Mouse (Mus musculus): Measurements from ENCODE around the gene Bfsp1. TPM values are rescaled to one million over a fixed set of nuclear protein-coding genes. Genes with fewer than 3 reads are reported as not detected.
A peak's percentile ranks its signal among the peaks of the same experiment; 100 is the strongest.

Bfsp1 gene
- polyA plus RNA-seq, 1 experiment, result not detected

DNA sequence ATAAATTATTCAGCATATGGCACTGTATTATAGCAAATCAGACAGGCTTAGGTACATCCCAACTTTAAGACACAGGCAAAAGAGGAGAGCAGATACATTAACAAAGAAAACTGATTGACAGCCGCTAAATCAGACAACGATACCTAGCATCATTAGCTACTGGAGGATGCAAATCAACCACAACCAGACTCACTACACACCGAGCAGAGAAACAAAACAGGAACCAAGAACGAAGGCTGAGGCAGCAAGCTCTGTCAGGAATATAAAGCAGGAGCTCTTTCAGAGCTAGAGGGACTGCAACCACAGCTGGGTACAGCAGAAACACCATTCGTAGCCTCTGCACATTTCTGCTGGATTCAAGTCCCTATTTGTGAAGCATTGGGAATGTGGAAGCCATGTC lies 18.2 kb downstream of the Bfsp1 start:
- no peak overlapping the region for H3K27ac ChIP-seq (ENCODE audit: insufficient read depth, low read depth, low read length)
- TF ChIP-seq POLR2A (IDR thresholded peaks at IDR 0.05; ENCODE audit: insufficient read depth, low read depth, low read length) (no peak), CTCF (IDR thresholded peaks at IDR 0.05; ENCODE audit: insufficient read depth, low read depth, low read length) (no peak)
- H3K4me3 ChIP-seq (ENCODE audit: insufficient read depth, low read depth, low read length), result no peak overlapping the region
- peaks cover 2% of the 10 kb centered on the region; the same call in 1 of the 2 replicates for H3K4me1 ChIP-seq (ENCODE audit: control insufficient read depth, insufficient read depth, low read length)
- 74% methylated on average over 5 of the region's 5 CpGs for WGBS

DNA sequence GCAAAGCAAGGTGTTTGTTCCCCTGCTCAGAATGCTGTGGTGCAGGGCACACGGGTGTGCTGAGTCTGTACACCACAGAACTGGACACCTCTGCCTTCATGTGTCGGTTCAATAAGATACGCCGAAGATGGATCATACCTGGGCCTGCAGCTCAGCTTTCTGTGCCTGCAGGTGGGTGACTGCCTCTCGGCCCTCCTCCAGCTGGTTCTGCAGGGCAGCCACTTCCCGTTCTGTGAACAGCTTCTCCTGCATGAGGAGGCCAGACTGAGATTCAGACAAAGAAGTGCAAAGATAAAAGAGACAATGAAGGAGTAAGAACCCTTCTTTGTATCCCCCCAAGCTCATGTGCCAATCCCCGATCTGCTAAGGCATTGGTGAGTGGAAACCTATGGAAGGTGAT lies 21.4 kb downstream of the Bfsp1 start:
- H3K4me1 ChIP-seq (ENCODE audit: control insufficient read depth, insufficient read depth, low read length), result 0 out of 2 replicates have a peak, but pooled peaks cover 3% of the 10 kb centered on the region
- no peak overlapping the region for H3K27ac ChIP-seq (ENCODE audit: insufficient read depth, low read depth, low read length)
- TF ChIP-seq CTCF (IDR thresholded peaks at IDR 0.05; ENCODE audit: insufficient read depth, low read depth, low read length), result no peak
- no peak for TF ChIP-seq POLR2A (IDR thresholded peaks at IDR 0.05; ENCODE audit: insufficient read depth, low read depth, low read length)
- WGBS, result 91% methylated on average over 7 of the region's 7 CpGs
- no peak overlapping the region for H3K4me3 ChIP-seq (ENCODE audit: insufficient read depth, low read depth, low read length)

DNA sequence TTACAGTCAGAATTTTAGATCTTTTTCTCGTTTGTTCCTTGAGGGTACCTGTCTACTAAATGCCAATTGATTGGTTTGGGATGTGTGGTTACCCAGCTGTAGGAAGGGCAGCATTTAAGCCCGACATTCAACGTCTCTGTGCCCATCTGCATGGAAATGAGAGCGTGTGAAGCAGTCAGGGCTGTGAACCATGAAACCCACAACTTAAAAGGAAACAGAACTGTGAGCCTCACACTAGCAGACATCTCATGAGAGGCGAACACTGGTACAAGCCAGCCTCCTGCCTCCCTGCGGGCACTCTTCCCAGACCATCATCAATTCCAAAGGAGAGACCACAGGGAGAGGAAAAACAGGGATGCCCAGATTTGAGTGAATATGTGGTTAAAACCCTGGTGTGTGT lies 22.1 kb downstream of the Bfsp1 start:
- TF ChIP-seq POLR2A (IDR thresholded peaks at IDR 0.05; ENCODE audit: insufficient read depth, low read depth, low read length) (no peak), CTCF (IDR thresholded peaks at IDR 0.05; ENCODE audit: insufficient read depth, low read depth, low read length) (no peak)
- WGBS, result 68% methylated on average over 6 of the region's 6 CpGs
- Histone ChIP-seq H3K27ac (ENCODE audit: insufficient read depth, low read depth, low read length) (no peak overlapping the region), H3K4me3 (ENCODE audit: insufficient read depth, low read depth, low read length) (no peak overlapping the region), H3K4me1 (ENCODE audit: control insufficient read depth, insufficient read depth, low read length) (0 out of 2 replicates have a peak, but pooled peaks cover 3% of the 10 kb centered on the region)

GRCm38 (mm10) chr2:143839458-143839857 lies 23.5 kb downstream of the Bfsp1 start:
- H3K4me3 ChIP-seq (ENCODE audit: insufficient read depth, low read depth, low read length), result no peak overlapping the region
- 0 out of 2 replicates have a peak, but pooled peaks cover 3% of the 10 kb centered on the region for H3K4me1 ChIP-seq (ENCODE audit: control insufficient read depth, insufficient read depth, low read length)
- WGBS, result 94% methylated on average over 2 of the region's 2 CpGs
- TF ChIP-seq POLR2A (IDR thresholded peaks at IDR 0.05; ENCODE audit: insufficient read depth, low read depth, low read length) (no peak), CTCF (IDR thresholded peaks at IDR 0.05; ENCODE audit: insufficient read depth, low read depth, low read length) (no peak)
- H3K27ac ChIP-seq (ENCODE audit: insufficient read depth, low read depth, low read length), result no peak overlapping the region

DNA sequence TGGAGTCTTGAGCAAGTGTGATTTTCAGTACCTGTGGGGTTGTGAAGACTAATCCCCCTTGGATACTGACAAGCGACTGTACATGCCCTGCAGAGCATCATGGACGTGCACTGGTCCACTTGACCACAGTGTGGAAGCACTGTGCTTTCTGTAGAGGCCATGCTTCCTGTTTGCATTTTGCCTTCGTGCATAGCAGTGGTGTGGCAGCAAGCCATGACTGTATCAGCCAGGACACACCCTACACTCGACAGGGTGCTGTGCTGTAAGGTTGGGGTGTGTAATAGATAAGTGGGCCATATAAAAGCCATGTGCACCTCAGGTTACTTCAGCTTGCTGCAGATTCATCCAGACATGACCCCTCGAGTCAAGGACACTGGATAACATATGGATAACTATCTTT lies 24.3 kb downstream of the Bfsp1 start:
- WGBS, result 67% methylated on average over 5 of the region's 5 CpGs
- H3K4me3 ChIP-seq (ENCODE audit: insufficient read depth, low read depth, low read length), result no peak overlapping the region
- H3K27ac ChIP-seq (ENCODE audit: insufficient read depth, low read depth, low read length), result no peak overlapping the region
- TF ChIP-seq POLR2A (IDR thresholded peaks at IDR 0.05; ENCODE audit: insufficient read depth, low read depth, low read length), result no peak
- TF ChIP-seq CTCF (IDR thresholded peaks at IDR 0.05; ENCODE audit: insufficient read depth, low read depth, low read length), result no peak
- 0 out of 2 replicates have a peak, but pooled peaks cover 3% of the 10 kb centered on the region for H3K4me1 ChIP-seq (ENCODE audit: control insufficient read depth, insufficient read depth, low read length)

GRCm38 (mm10) chr2:143837291-143837701 lies 25.7 kb downstream of the Bfsp1 start:
- Histone ChIP-seq H3K4me1 (ENCODE audit: control insufficient read depth, insufficient read depth, low read length) (0 out of 2 replicates have a peak, but pooled peaks cover 3% of the 10 kb centered on the region), H3K4me3 (ENCODE audit: insufficient read depth, low read depth, low read length) (peak overlapping the region; percentile 28; the same call in 1 of the 2 replicates), H3K27ac (ENCODE audit: insufficient read depth, low read depth, low read length) (no peak overlapping the region)
- WGBS, result 1% methylated on average over 8 of the region's 8 CpGs
- TF ChIP-seq CTCF (IDR thresholded peaks at IDR 0.05; ENCODE audit: insufficient read depth, low read depth, low read length), result peak; percentile 33; the same call in 1 of the 2 replicates
- TF ChIP-seq POLR2A (IDR thresholded peaks at IDR 0.05; ENCODE audit: insufficient read depth, low read depth, low read length), result no peak

GRCm38 (mm10) chr2:143835820-143836219 lies 27.2 kb downstream of the Bfsp1 start:
- WGBS, result 90% methylated on average over 7 of the region's 7 CpGs
- Histone ChIP-seq H3K4me1 (ENCODE audit: control insufficient read depth, insufficient read depth, low read length) (0 out of 2 replicates have a peak, but pooled peaks cover 3% of the 10 kb centered on the region), H3K4me3 (ENCODE audit: insufficient read depth, low read depth, low read length) (no peak overlapping the region), H3K27ac (ENCODE audit: insufficient read depth, low read depth, low read length) (no peak overlapping the region)
- no peak for TF ChIP-seq CTCF (IDR thresholded peaks at IDR 0.05; ENCODE audit: insufficient read depth, low read depth, low read length)
- TF ChIP-seq POLR2A (IDR thresholded peaks at IDR 0.05; ENCODE audit: insufficient read depth, low read depth, low read length), result no peak

DNA sequence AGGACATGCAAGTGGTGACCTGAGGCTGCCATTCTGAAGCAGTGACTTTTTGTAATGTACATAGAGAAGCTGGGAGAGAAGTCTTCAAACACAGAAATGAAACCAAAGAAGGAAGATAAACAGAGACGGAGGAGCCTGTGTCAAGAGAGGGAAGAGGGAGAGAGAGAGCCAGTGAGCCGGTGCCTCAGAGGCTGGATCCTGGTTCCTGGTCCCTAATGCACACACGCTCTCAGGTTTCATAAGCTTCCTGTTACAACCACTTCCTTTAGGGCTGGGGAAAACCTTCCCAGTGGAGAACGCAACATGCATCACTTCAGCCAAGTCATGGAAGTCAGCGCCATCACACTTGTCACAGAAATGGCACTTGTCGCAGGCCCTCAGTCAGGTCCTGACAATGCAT lies 28.9 kb downstream of the Bfsp1 start:
- Histone ChIP-seq H3K27ac (ENCODE audit: insufficient read depth, low read depth, low read length) (no peak overlapping the region), H3K4me1 (ENCODE audit: control insufficient read depth, insufficient read depth, low read length) (0 out of 2 replicates have a peak, but pooled peaks cover 3% of the 10 kb centered on the region), H3K4me3 (ENCODE audit: insufficient read depth, low read depth, low read length) (no peak overlapping the region)
- TF ChIP-seq POLR2A (IDR thresholded peaks at IDR 0.05; ENCODE audit: insufficient read depth, low read depth, low read length), result no peak
- TF ChIP-seq CTCF (IDR thresholded peaks at IDR 0.05; ENCODE audit: insufficient read depth, low read depth, low read length), result no peak
- 88% methylated on average over 6 of the region's 6 CpGs for WGBS

GRCm38 (mm10) chr2:143832721-143833120 lies 30.3 kb downstream of the Bfsp1 start:
- TF ChIP-seq CTCF (IDR thresholded peaks at IDR 0.05; ENCODE audit: insufficient read depth, low read depth, low read length) (no peak), POLR2A (IDR thresholded peaks at IDR 0.05; ENCODE audit: insufficient read depth, low read depth, low read length) (no peak)

More at GRCm38 (mm10) chr2:143832721-143833120, 30.3 kb downstream of the Bfsp1 start:
- Histone ChIP-seq H3K4me1 (ENCODE audit: control insufficient read depth, insufficient read depth, low read length) (0 out of 2 replicates have a peak, but pooled peaks cover 3% of the 10 kb centered on the region), H3K4me3 (ENCODE audit: insufficient read depth, low read depth, low read length) (no peak overlapping the region), H3K27ac (ENCODE audit: insufficient read depth, low read depth, low read length) (no peak overlapping the region)
- 82% methylated on average over 5 of the region's 5 CpGs for WGBS
